Mouse (Mus musculus) olfactory bulb, adult 2 months (tissue): ENCODE results near the gene 5330417H12Rik.

Experiments
- CTCF ChIP-seq: fragments of 200-500 bp; IDR thresholded peaks from 2 replicates; pipeline ENCODE4 v1.5.1; 2012; ENCODE audit warnings: low read depth, mild to moderate bottlenecking, low read length, moderate library complexity; ENCODE audit not compliant: insufficient read depth
- POLR2A ChIP-seq: fragments of 200-500 bp; IDR thresholded peaks from 2 replicates; pipeline ENCODE4 v1.6.1; 2012; ENCODE audit warnings: mild to moderate bottlenecking, low read depth, low read length, moderate library complexity; ENCODE audit not compliant: insufficient read depth

DNA sequence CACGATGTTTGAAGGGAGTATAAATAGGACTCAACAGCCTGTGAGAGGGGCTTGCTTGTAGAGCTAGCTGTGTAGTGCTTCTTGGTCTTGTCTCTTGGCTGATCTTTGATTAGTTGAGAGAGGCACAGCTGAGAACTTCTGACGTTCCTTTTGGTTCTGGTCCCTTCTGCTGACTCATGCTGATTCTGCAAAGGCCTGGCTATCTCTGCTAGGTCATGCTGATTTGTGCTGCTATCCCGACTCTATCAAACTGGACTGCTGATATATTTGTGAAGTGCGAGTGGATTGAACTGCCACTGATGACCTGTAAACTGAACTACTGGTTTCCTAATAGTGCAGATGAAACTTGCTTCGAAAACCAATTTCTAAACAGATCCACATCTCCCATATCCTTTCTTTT, 14.1 kb downstream of the 5330417H12Rik start:
- TF ChIP-seq CTCF (no peak), POLR2A (no peak)
